Mouse (Mus musculus) cerebellum, adult 18-20 months (tissue): ENCODE results near the gene Lsm3.

Source experiments
- DNase-seq, 2 experiments: peaks; one replicate each; pipeline ENCODE4 v3.0.0; 2021

Lsm3 gene

GRCm38 (mm10) chr6:91514135-91514534 is 1.6 kb upstream of the Lsm3 start:
- no peak for DNase-seq

GRCm38 (mm10) chr6:91514737-91515362 is 878 bp upstream of the Lsm3 start:
- DNase-seq, result no peak

- DNase-seq, result no peak
Observed at GRCm38 (mm10) chr6:91518454-91519020, 2.8 kb downstream of the Lsm3 start.

GRCm38 (mm10) chr6:91522816-91523215 is 7.1 kb downstream of the Lsm3 start:
- no peak for DNase-seq

GRCm38 (mm10) chr6:91525544-91525943 is 9.8 kb downstream of the Lsm3 start:
- no peak for DNase-seq

- DNase-seq, result peak in 1 of 2 experiments; percentile 19
Observed at GRCm38 (mm10) chr6:91527227-91527860, 11.6 kb downstream of the Lsm3 start.

- no peak for DNase-seq
Observed at GRCm38 (mm10) chr6:91528265-91528664, 12.5 kb downstream of the Lsm3 start.

- DNase-seq, result no peak
Observed at GRCm38 (mm10) chr6:91530673-91531072, 14.9 kb downstream of the Lsm3 start.

GRCm38 (mm10) chr6:91531276-91531675 is 15.5 kb downstream of the Lsm3 start:
- DNase-seq, result no peak

- no peak for DNase-seq
Observed at GRCm38 (mm10) chr6:91532661-91533060, 16.9 kb downstream of the Lsm3 start.

GRCm38 (mm10) chr6:91533359-91533758 is 17.6 kb downstream of the Lsm3 start:
- DNase-seq, result no peak

- DNase-seq, result no peak
Observed at GRCm38 (mm10) chr6:91533771-91534170, 18.0 kb downstream of the Lsm3 start.

- no peak for DNase-seq
Observed at GRCm38 (mm10) chr6:91534268-91534667, 18.5 kb downstream of the Lsm3 start.

- no peak for DNase-seq
Observed at GRCm38 (mm10) chr6:91535231-91535630, 19.5 kb downstream of the Lsm3 start.

GRCm38 (mm10) chr6:91536047-91536765 is 20.5 kb downstream of the Lsm3 start:
- no peak for DNase-seq

- no peak for DNase-seq
Observed at GRCm38 (mm10) chr6:91541276-91541675, 25.5 kb downstream of the Lsm3 start.

- DNase-seq, result no peak
Observed at GRCm38 (mm10) chr6:91543056-91543455, 27.3 kb downstream of the Lsm3 start.

GRCm38 (mm10) chr6:91546241-91546884 is 30.6 kb downstream of the Lsm3 start:
- DNase-seq, result no peak

GRCm38 (mm10) chr6:91547313-91547712 is 31.6 kb downstream of the Lsm3 start:
- DNase-seq, result no peak

- no peak for DNase-seq
Observed at GRCm38 (mm10) chr6:91549621-91550020, 33.9 kb downstream of the Lsm3 start.

GRCm38 (mm10) chr6:91551671-91552070 is 35.9 kb downstream of the Lsm3 start:
- DNase-seq, result no peak

GRCm38 (mm10) chr6:91552693-91553092 is 37.0 kb downstream of the Lsm3 start:
- DNase-seq, result no peak

GRCm38 (mm10) chr6:91558565-91558964 is 42.8 kb downstream of the Lsm3 start:
- DNase-seq, result no peak
